Mouse (Mus musculus) stomach, postnatal 0 days (tissue): ENCODE data around the gene Cfap43. TPM values are rescaled to one million over a fixed set of nuclear protein-coding genes. Genes with fewer than 3 reads are reported as not detected.
A peak's percentile ranks its signal among the peaks of the same experiment; 100 is the strongest.

Source experiments
- ATAC-seq: fragments of 200-750 bp; cut with Nextera tagmentation; 2 replicates; pipeline ENCODE4 v1.8.0; 2017; ENCODE audit not compliant: low FRiP score, low TSS enrichment
- DNase-seq: peaks from one replicate; pipeline ENCODE4 v3.0.0-alpha.2; 2016; ENCODE audit warnings: low spot score
- H3K27ac ChIP-seq: fragments of 300-500 bp; sonication (generic); replicated peaks from 2 replicates; pipeline ENCODE4 v1.5.1; 2014; ENCODE audit warnings: mild to moderate bottlenecking, control low read depth
- H3K27me3 ChIP-seq: fragments of 300-500 bp; sonication (generic); 2 replicates; pipeline ENCODE4 v1.6.1; 2014; ENCODE audit warnings: low read length; ENCODE audit not compliant: control insufficient read depth, insufficient read depth
- H3K36me3 ChIP-seq: fragments of 300-500 bp; sonication (generic); 2 replicates; pipeline ENCODE4 v1.6.1; 2014; ENCODE audit warnings: low read length, mixed read lengths; ENCODE audit not compliant: control insufficient read depth, insufficient read depth
- H3K4me1 ChIP-seq: fragments of 300-500 bp; sonication (generic); replicated peaks from 2 replicates; pipeline ENCODE4 v1.6.1; 2014; ENCODE audit warnings: antibody characterized with exemption; ENCODE audit not compliant: control insufficient read depth, insufficient read depth
- H3K4me2 ChIP-seq: fragments of 300-500 bp; sonication (generic); replicated peaks from 2 replicates; pipeline ENCODE4 v1.6.1; 2014; ENCODE audit warnings: low read depth, mild to moderate bottlenecking, control low read depth, moderate library complexity
- H3K4me3 ChIP-seq: fragments of 300-500 bp; sonication (generic); 2 replicates; pipeline ENCODE4 v1.5.1; 2014; ENCODE audit warnings: low read depth, low read length, control low read depth
- H3K9ac ChIP-seq: fragments of 300-500 bp; sonication (generic); 2 replicates; pipeline ENCODE4 v1.6.1; 2014; ENCODE audit warnings: mild to moderate bottlenecking, low read length, control low read depth, mixed read lengths
- H3K9me3 ChIP-seq: fragments of 300-500 bp; sonication (generic); 2 replicates; pipeline ENCODE4 v1.6.1; 2016; ENCODE audit warnings: low read length; ENCODE audit not compliant: control insufficient read depth
- CTCF ChIP-seq: IDR thresholded peaks from 2 replicates; pipeline ENCODE4 v1.5.1; 2016; ENCODE audit warnings: antibody characterized with exemption, low read depth, mild to moderate bottlenecking, moderate library complexity
- EP300 ChIP-seq: optimal IDR thresholded peaks from 2 replicates; pipeline ENCODE3; 2016; ENCODE audit warnings: antibody characterized with exemption
- WGBS: fragments of 180-500 bp; shearing (Covaris S2); extraction: QIAGEN DNeasy Blood & Tissue Kit; methylation state at CpG from one replicate; pipeline ENCODE4 v1.1.7; 2014; 5-methylcytosine and 5-hydroxymethylcytosine counted together
- polyA plus RNA-seq: library from polyadenylated mRNA; unstranded; fragments of >200 nt; fragmentation: Nextera tagmentation; extraction: Ambion mirVana; gene quantifications from 2 replicates; pipeline ENCODE4 v1.2.1, GENCODE M21; 2015

The Cfap43 gene
- polyA plus RNA-seq, 1 experiment from 2014 or later: 0.51 TPM

GRCm38 (mm10) chr19:47939361-47939760 is 20.3 kb upstream of the Cfap43 start:
- Histone ChIP-seq H3K4me2 (no peak overlapping the region), H3K27me3 (no peaks in the 10 kb centered on the region), H3K9me3 (no peaks in the 10 kb centered on the region), H3K9ac (no peak overlapping the region), H3K27ac (no peak overlapping the region), H3K4me3 (no peak overlapping the region), H3K4me1 (peaks cover 2% of the 10 kb centered on the region; the same call in 1 of the 2 replicates), H3K36me3 (no peaks in the 10 kb centered on the region)
- ATAC-seq (no peak), DNase-seq (no peak)
- TF ChIP-seq EP300 (no peak), CTCF (no peak)
- 65% methylated on average over 6 of the region's 6 CpGs for whole genome bisulfite sequencing

GRCm38 (mm10) chr19:47937443-47938406 is 18.6 kb upstream of the Cfap43 start, which contains the start of gene Cfap58:
TSS of gene Cfap58 (plus strand) at chr19:47937675.
- ATAC-seq (peak; percentile 58), DNase-seq (peak; percentile 65)
- no peaks in the 10 kb centered on the region for H3K36me3 ChIP-seq
- H3K9ac ChIP-seq: peak within 1 kb of the TSS; percentile 41; the same call in 1 of the 2 replicates
- H3K4me1 ChIP-seq: peaks cover 2% of the 10 kb centered on the region; the same call in 1 of the 2 replicates
- peak; percentile 47 for TF ChIP-seq CTCF
- TF ChIP-seq EP300: no peak
- 8% methylated on average over 41 of the region's 41 CpGs for WGBS
- no peak within 1 kb of the TSS for H3K27ac ChIP-seq
- peak within 1 kb of the TSS; percentile 35 for H3K4me3 ChIP-seq
- peak within 1 kb of the TSS; percentile 72 for H3K4me2 ChIP-seq
- no peaks in the 10 kb centered on the region for H3K27me3 ChIP-seq
- no peaks in the 10 kb centered on the region for H3K9me3 ChIP-seq

DNA sequence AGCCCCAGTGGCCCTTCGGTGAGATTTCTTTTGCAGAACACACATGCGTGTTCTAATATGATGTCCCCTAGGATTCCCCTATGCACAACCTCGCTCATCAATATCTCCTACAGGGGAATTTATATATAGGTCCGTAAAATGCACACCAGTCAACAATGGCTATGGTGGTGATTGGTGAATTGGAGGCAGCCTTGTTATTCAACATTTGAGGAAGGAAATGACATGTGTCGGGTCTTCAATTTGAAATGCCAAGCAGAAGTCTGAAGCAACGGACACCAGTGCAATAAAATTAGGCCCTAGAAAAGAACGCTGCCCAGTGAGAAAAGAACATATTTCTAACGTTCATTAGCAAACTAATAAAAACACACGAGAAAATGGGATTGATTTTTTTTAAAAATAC is 17.9 kb upstream of the Cfap43 start:
- DNase-seq (no peak), ATAC-seq (no peak)
- H3K27ac ChIP-seq: no peak overlapping the region
- TF ChIP-seq CTCF: no peak
- TF ChIP-seq EP300: no peak
- no peaks in the 10 kb centered on the region for H3K36me3 ChIP-seq
- WGBS: 73% methylated on average over 9 of the region's 9 CpGs
- H3K27me3 ChIP-seq: no peaks in the 10 kb centered on the region
- no peaks in the 10 kb centered on the region for H3K9me3 ChIP-seq
- H3K9ac ChIP-seq: no peak overlapping the region
- peak overlapping the region; percentile 72 for H3K4me2 ChIP-seq
- H3K4me3 ChIP-seq: no peak overlapping the region; the same call in 1 of the 2 replicates
- peaks cover 2% of the 10 kb centered on the region; the same call in 1 of the 2 replicates for H3K4me1 ChIP-seq

DNA sequence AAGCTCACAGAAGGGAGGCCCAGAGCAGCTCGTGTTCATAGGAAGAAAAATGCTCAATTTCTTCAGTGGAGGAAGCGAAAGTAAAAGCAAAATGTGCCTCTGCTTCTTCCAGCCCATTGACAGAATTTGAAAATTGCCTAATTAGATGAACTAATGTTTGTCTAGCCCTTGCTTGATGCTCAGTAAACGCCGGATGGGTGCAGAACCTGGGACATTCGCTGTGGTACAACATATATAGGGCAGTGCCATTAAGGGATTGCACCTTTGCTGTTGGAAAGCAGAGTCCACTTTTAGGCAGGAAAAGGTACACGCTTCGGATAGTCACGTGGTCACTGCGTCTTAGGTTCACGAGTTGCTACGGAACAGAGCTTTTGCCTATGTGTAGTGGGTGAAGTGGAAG is 17.4 kb upstream of the Cfap43 start:
- WGBS: 84% methylated on average over 11 of the region's 11 CpGs
- Histone ChIP-seq H3K9me3 (no peaks in the 10 kb centered on the region), H3K4me1 (peaks cover 2% of the 10 kb centered on the region; the same call in 1 of the 2 replicates), H3K27ac (no peak overlapping the region), H3K9ac (no peak overlapping the region), H3K36me3 (no peaks in the 10 kb centered on the region), H3K4me3 (no peak overlapping the region), H3K27me3 (no peaks in the 10 kb centered on the region), H3K4me2 (no peak overlapping the region)
- ATAC-seq: no peak
- no peak for TF ChIP-seq CTCF
- TF ChIP-seq EP300: no peak
- no peak for DNase-seq

GRCm38 (mm10) chr19:47935530-47935929 is 16.4 kb upstream of the Cfap43 start:
- H3K9ac ChIP-seq: no peak overlapping the region
- H3K36me3 ChIP-seq: no peaks in the 10 kb centered on the region
- WGBS: 65% methylated on average over 6 of the region's 6 CpGs

More at GRCm38 (mm10) chr19:47935530-47935929, 16.4 kb upstream of the Cfap43 start:
- Histone ChIP-seq H3K27ac (no peak overlapping the region), H3K4me2 (no peak overlapping the region), H3K9me3 (no peaks in the 10 kb centered on the region), H3K4me3 (no peak overlapping the region), H3K27me3 (no peaks in the 10 kb centered on the region), H3K4me1 (peaks cover 2% of the 10 kb centered on the region; the same call in 1 of the 2 replicates)
- ATAC-seq: peak; percentile 69; the same call in 1 of the 2 replicates
- no peak for DNase-seq
- TF ChIP-seq EP300 (no peak), CTCF (no peak)
